Mouse (Mus musculus): Measurements from ENCODE around the gene Huwe1.

DNA sequence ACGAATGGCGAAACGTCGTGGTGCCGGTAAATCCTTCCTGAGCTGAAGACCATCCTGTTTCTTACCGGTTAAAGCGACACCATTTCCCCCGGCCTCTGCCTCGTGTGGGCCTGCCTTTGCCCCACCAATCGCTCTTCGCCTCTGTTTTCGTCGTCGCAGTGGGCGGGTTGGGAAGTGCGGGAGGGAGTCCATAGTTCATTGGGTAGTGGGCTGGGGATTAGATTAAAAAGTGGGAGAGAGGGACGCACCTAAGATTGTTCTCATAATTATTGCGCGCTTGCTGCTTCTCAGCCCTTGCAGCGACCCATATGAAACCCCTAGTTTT is 3.1 kb downstream of the Huwe1 start:
- TF ChIP-seq CTCF (IDR thresholded peaks at IDR 0.05; ENCODE audit: low read depth), result no peak
- no peak for TF ChIP-seq EP300 (IDR thresholded peaks at IDR 0.05; ENCODE audit: low read depth)
